Mouse (Mus musculus) kidney, adult 2 months (tissue): ENCODE measurements around the gene Plppr3.

Experiments
- CTCF ChIP-seq: fragments of 200-500 bp; conservative IDR thresholded peaks from 2 replicates; pipeline ENCODE4 v1.5.1; 2011; ENCODE audit warnings: low read depth, mild to moderate bottlenecking, control low read depth, low read length, moderate library complexity, mixed read lengths; ENCODE audit not compliant: insufficient read depth, insufficient read length
- POLR2A ChIP-seq: fragments of 200-500 bp; IDR thresholded peaks from one replicate; pipeline ENCODE4 v1.6.1; 2011; ENCODE audit warnings: low read depth, low read length, control low read depth

DNA sequence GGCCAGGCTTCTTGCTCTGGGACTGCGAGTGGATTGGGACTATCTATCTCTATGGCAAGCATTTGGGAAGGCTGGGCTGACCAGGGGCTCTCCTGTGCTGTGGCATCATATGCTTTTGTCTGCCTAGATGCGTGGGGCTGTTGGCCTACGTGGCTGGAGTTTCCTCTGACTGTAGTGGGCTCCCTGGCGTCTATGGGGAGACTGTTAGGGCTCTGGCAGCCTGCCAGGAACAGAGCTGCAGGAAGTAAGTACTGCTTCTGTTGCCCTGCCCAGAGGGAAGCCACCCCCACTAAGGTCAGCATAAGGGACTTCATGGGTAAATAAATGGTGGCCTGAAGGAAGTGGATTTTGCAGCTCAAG lies 17.0 kb downstream of the Plppr3 start:
- TF ChIP-seq CTCF (no peak), POLR2A (no peak)
